Mouse (Mus musculus) neural tube, embryonic 13.5 days (tissue): ENCODE results near the gene Eef1g. TPM values are rescaled to one million over a fixed set of nuclear protein-coding genes. Genes with fewer than 3 reads are reported as not detected.

ENCODE experiments used
- ATAC-seq: fragments of 200-750 bp; cut with Nextera tagmentation; 2 replicates; pipeline ENCODE4 v1.8.0; 2017; ENCODE audit warnings: low read depth, mild to moderate bottlenecking, moderate TSS enrichment, moderate library complexity
- H3K27ac ChIP-seq: fragments of 300-500 bp; sonication (generic); replicated peaks from 2 replicates; pipeline ENCODE4 v1.5.1; 2015; ENCODE audit warnings: moderate library complexity, mild to moderate bottlenecking, inconsistent platforms
- H3K27me3 ChIP-seq: fragments of 300-500 bp; sonication (generic); 2 replicates; pipeline ENCODE4 v1.6.1; 2015; ENCODE audit warnings: mild to moderate bottlenecking, inconsistent platforms
- H3K36me3 ChIP-seq: fragments of 300-500 bp; sonication (generic); 2 replicates; pipeline ENCODE4 v1.6.1; 2015; ENCODE audit warnings: mild to moderate bottlenecking, inconsistent platforms
- H3K4me1 ChIP-seq: fragments of 300-500 bp; sonication (generic); replicated peaks from 2 replicates; pipeline ENCODE4 v1.6.1; 2015; ENCODE audit warnings: inconsistent platforms
- H3K4me2 ChIP-seq: fragments of 300-500 bp; sonication (generic); 2 replicates; pipeline ENCODE4 v1.6.1; 2015; ENCODE audit warnings: inconsistent platforms, mild to moderate bottlenecking, moderate library complexity
- H3K4me3 ChIP-seq: fragments of 300-500 bp; sonication (generic); 2 replicates; pipeline ENCODE4 v1.5.1; 2015; ENCODE audit warnings: mild to moderate bottlenecking, inconsistent platforms
- H3K9ac ChIP-seq: fragments of 300-500 bp; sonication (generic); 2 replicates; pipeline ENCODE4 v1.6.1; 2015; ENCODE audit warnings: moderate library complexity, mild to moderate bottlenecking, inconsistent platforms
- H3K9me3 ChIP-seq: fragments of 300-500 bp; sonication (generic); 2 replicates; pipeline ENCODE4 v1.6.1; 2016; ENCODE audit warnings: inconsistent platforms
- WGBS: fragments of 180-500 bp; shearing (Covaris S2); methylation state at CpG from one replicate; pipeline ENCODE4 v1.1.7; 2015; 5-methylcytosine and 5-hydroxymethylcytosine counted together
- polyA plus RNA-seq: library from polyadenylated mRNA; unstranded; fragments of >200 nt; fragmentation: Nextera tagmentation; extraction: Ambion mirVana; gene quantifications from 2 replicates; pipeline ENCODE4 v1.2.1, GENCODE M21; 2015

The Eef1g gene
- polyA plus RNA-seq: 323 and 328 TPM in 2 replicates

GRCm38 (mm10) chr19:8966590-8967372 is at the start of gene Eef1g:
Gene Eef1g (plus strand): TSS chr19:8967041.
- Histone ChIP-seq H3K4me3 (peak within 1 kb of the TSS; percentile 84), H3K27me3 (no peaks in the 10 kb centered on the region), H3K36me3 (peaks cover 73% of the 10 kb centered on the region), H3K9me3 (no peaks in the 10 kb centered on the region), H3K4me2 (peak within 1 kb of the TSS; percentile 94), H3K27ac (peak within 1 kb of the TSS; percentile 87), H3K4me1 (peaks cover 30% of the 10 kb centered on the region), H3K9ac (peak within 1 kb of the TSS; percentile 90)
- WGBS: under 1% methylated on average over 52 of the region's 52 CpGs
- peak; percentile 98 for ATAC-seq

DNA sequence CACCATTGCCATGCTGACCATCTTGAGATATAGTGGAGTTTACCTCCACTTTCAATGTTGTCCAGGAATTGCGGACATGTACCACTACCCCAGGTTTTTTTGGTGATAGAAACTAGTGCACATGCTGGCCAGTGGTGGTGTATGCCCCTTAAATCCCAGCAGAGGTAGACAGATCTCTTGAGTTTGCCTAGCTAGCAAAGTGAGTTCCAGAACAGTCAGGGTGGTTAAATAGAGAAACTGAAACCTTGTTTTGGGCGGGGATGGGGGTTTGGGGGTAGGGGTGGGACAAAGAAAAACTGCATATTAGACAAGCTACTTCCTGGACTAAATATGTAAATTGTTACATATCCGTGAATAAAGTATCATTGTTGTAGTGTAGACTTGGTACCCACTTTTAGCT is 47.8 kb upstream of the Eef1g start:
- no peak overlapping the region for H3K9ac ChIP-seq
- H3K27ac ChIP-seq: no peak overlapping the region
- WGBS: 93% methylated on average over 3 of the region's 3 CpGs
- no peak for ATAC-seq
- peaks cover 41% of the 10 kb centered on the region for H3K36me3 ChIP-seq
- no peak overlapping the region for H3K4me2 ChIP-seq
- H3K9me3 ChIP-seq: no peaks in the 10 kb centered on the region
- H3K4me1 ChIP-seq: peaks cover 20% of the 10 kb centered on the region
- no peak overlapping the region for H3K4me3 ChIP-seq
- no peaks in the 10 kb centered on the region for H3K27me3 ChIP-seq

DNA sequence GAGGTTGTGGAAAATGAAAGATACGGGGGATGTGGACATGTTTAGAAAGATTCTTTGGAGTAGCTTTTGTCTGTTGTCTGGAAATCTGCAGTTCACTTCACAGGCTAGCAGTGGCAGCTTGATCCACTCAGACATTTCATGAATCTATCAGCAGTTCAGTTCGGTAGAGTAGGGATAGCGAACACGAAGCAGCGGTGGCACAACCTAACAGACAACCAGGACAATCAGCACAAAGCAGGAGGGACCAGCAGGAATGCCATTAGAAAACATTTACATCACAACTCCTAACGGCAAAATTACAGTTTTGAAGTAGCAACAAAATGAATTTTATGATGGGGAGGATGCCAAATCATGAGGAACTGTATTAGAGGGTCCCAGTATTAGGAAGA is 47.2 kb upstream of the Eef1g start:
- Histone ChIP-seq H3K27ac (peak overlapping the region; percentile 87), H3K27me3 (no peaks in the 10 kb centered on the region), H3K36me3 (peaks cover 34% of the 10 kb centered on the region), H3K4me3 (peak overlapping the region; percentile 84), H3K4me2 (peak overlapping the region; percentile 85), H3K9me3 (no peaks in the 10 kb centered on the region), H3K4me1 (peaks cover 20% of the 10 kb centered on the region), H3K9ac (peak overlapping the region; percentile 81; the same call in 1 of the 2 replicates)
- ATAC-seq: peak; percentile 12; the same call in 1 of the 2 replicates
- 49% methylated on average over 6 of the region's 6 CpGs for WGBS

GRCm38 (mm10) chr19:8920073-8920736 is 46.6 kb upstream of the Eef1g start, which contains the start of gene B3gat3:
Gene B3gat3 (plus strand): TSS chr19:8920374.
- Histone ChIP-seq H3K9ac (peak within 1 kb of the TSS; percentile 81), H3K4me1 (peaks cover 20% of the 10 kb centered on the region), H3K4me3 (peak within 1 kb of the TSS; percentile 84), H3K27ac (peak within 1 kb of the TSS; percentile 87), H3K36me3 (peaks cover 30% of the 10 kb centered on the region), H3K27me3 (no peaks in the 10 kb centered on the region), H3K4me2 (peak within 1 kb of the TSS; percentile 85), H3K9me3 (no peaks in the 10 kb centered on the region)
- 3% methylated on average over 50 of the region's 50 CpGs for WGBS
- ATAC-seq: peak; percentile 98

GRCm38 (mm10) chr19:8920836-8921291 is 46.0 kb upstream of the Eef1g start:
- Histone ChIP-seq H3K36me3 (peaks cover 30% of the 10 kb centered on the region), H3K9ac (peak overlapping the region; percentile 81), H3K4me3 (peak overlapping the region; percentile 84), H3K4me1 (peaks cover 20% of the 10 kb centered on the region), H3K27me3 (no peaks in the 10 kb centered on the region), H3K27ac (peak overlapping the region; percentile 87), H3K4me2 (peak overlapping the region; percentile 85), H3K9me3 (no peaks in the 10 kb centered on the region)
- peak; percentile 23; the same call in 1 of the 2 replicates for ATAC-seq
- 2% methylated on average over 6 of the region's 6 CpGs for WGBS

DNA sequence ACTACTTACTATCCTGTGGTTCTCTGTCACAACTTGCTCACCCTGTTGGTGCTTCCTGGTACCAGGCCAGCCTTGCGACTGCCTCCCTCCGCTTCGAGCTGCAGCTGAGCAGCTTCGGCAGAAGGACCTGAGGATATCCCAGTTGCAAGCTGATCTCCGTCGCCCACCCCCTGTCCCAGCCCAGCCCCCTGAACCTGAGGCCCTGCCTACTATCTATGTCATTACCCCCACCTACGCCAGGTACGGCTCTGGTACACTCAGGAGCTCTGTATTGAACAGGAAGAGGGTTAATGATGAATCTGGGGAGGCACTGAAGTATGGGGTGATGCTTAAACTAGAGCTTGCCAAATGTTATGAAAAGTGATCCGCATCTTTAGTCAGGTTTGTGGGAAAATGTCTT is 45.1 kb upstream of the Eef1g start:
- Histone ChIP-seq H3K4me2 (peak overlapping the region; percentile 85), H3K27me3 (no peaks in the 10 kb centered on the region), H3K9me3 (no peaks in the 10 kb centered on the region), H3K4me3 (no peak overlapping the region), H3K27ac (no peak overlapping the region), H3K9ac (peak overlapping the region; percentile 81), H3K4me1 (peaks cover 20% of the 10 kb centered on the region), H3K36me3 (peaks cover 30% of the 10 kb centered on the region)
- 87% methylated on average over 9 of the region's 9 CpGs for WGBS
- ATAC-seq: no peak

DNA sequence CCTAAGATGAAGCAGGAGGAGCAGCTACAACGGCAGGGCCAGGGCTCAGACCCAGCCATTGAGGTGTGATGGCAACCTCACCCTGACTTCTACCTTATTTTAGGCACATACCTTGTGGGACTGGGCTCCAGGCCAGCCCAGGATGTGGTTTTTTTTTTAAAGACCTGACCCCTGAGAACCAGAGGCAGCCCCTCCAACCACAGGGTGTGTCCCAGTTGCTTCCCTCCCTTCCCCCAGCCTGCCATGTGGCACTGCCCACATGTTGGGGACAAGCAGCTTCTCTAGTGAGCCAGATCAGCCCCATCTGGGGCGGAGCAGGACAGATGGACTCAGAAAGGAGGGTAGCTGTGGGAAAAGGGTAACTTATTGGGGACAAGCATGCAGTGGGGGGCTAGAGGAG is 40.1 kb upstream of the Eef1g start:
- H3K4me3 ChIP-seq: no peak overlapping the region
- no peaks in the 10 kb centered on the region for H3K9me3 ChIP-seq
- H3K4me1 ChIP-seq: peaks cover 27% of the 10 kb centered on the region
- no peaks in the 10 kb centered on the region for H3K27me3 ChIP-seq
- no peak for ATAC-seq
- H3K36me3 ChIP-seq: peaks cover 37% of the 10 kb centered on the region
- no peak overlapping the region for H3K27ac ChIP-seq
- 94% methylated on average over 2 of the region's 2 CpGs for WGBS
- H3K9ac ChIP-seq: no peak overlapping the region
- no peak overlapping the region for H3K4me2 ChIP-seq

GRCm38 (mm10) chr19:8927891-8928525 is 38.8 kb upstream of the Eef1g start:
- Histone ChIP-seq H3K4me3 (no peak overlapping the region), H3K9ac (no peak overlapping the region), H3K27ac (no peak overlapping the region), H3K4me1 (peaks cover 23% of the 10 kb centered on the region), H3K4me2 (no peak overlapping the region), H3K9me3 (no peaks in the 10 kb centered on the region), H3K36me3 (peaks cover 34% of the 10 kb centered on the region), H3K27me3 (no peaks in the 10 kb centered on the region)
- WGBS: 86% methylated on average over 12 of the region's 12 CpGs
- ATAC-seq: no peak

DNA sequence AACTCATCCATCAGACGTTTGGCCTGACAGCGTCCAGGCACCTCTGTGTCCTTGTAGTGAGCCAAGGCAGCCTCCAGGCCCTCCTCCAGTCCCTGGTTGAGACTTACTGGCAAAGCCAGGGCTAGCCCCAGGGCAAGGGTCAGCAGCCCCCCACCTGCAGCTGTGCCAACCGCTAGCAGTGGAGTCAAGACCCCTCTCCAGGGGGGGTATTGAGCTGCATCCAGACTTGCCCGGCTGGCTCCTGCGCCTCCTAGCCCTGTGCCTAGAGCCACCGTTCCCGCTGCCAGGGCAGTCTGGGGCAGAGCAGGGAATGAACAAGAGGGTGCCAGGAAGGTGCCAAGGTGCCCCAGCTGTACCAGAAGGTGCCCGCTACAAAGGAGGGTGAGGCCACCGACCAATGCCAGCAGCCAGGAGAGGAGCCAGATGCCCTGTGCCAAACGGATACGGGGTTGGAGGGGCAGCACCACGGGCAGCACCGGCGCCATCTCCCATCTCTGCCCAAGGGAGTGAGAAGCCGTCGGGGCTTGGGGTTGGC is 38.1 kb upstream of the Eef1g start:
- peak; percentile 44; the same call in 1 of the 2 replicates for ATAC-seq
- H3K4me3 ChIP-seq: peak overlapping the region; percentile 54
- no peaks in the 10 kb centered on the region for H3K27me3 ChIP-seq
- H3K27ac ChIP-seq: peak overlapping the region; percentile 54; the same call in 1 of the 2 replicates
- peak overlapping the region; percentile 79 for H3K9ac ChIP-seq
- peaks cover 28% of the 10 kb centered on the region for H3K36me3 ChIP-seq
- H3K9me3 ChIP-seq: no peaks in the 10 kb centered on the region
- WGBS: 18% methylated on average over 16 of the region's 16 CpGs
- peaks cover 23% of the 10 kb centered on the region for H3K4me1 ChIP-seq
- peak overlapping the region; percentile 71 for H3K4me2 ChIP-seq

DNA sequence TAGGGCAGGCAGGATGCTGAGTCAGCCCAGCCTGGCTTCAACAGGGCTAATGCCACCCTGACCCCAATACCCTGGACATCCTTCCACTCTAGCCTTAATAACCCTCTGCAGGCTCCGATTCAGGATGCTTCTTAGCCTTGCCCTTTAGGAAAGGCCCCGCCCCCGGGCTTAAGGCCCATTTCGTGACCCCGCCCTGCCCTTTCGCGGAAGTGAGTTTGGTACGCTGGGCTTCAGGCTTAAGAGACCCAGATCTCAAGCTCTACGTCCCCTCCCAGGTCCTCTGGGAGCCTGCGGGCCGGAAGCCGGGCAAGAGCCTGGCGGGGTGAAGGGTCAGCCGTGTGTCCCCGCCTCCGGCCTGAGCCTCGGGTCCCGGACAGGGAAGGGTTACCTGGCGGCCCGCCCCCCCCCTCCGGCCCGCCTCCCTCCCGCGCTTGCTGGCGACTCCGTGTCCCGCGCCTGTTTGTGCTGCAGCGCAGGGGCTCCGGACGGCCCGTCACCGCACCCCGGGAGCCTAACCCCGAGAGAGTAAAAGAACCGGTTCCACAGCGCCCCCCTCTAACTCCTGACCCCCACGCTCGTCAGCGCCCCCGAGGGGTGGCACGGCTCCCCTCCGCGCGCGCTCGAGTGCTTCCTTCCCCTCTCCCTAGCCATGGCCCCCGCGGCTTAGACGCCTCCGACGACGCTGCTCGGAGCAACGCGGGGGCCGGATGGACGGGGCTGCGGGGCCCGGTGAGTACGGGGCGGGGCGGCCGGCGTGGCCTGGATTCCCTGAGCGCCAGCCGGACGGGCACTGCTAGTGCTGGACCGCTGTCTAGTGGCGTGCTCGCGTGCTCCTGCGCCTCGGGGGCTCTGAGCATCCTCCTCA is 37.4 kb upstream of the Eef1g start, which contains the start of the genes Rom1 and Eml3:
Gene Rom1 (minus strand): TSS at position 133 of the 865 bp plus-strand sequence.
Gene Eml3 (plus strand): TSS at position 329 of the 865 bp plus-strand sequence.
- no peaks in the 10 kb centered on the region for H3K9me3 ChIP-seq
- peak within 1 kb of the TSS; percentile 54; the same call in 1 of the 2 replicates for H3K27ac ChIP-seq
- peak within 1 kb of the TSS; percentile 71 for H3K4me2 ChIP-seq
- H3K36me3 ChIP-seq: peaks cover 28% of the 10 kb centered on the region
- WGBS: under 1% methylated on average over 73 of the region's 74 CpGs
- H3K27me3 ChIP-seq: no peaks in the 10 kb centered on the region
- ATAC-seq: peak; percentile 68
- peak within 1 kb of the TSS; percentile 79 for H3K9ac ChIP-seq
- H3K4me3 ChIP-seq: peak within 1 kb of the TSS; percentile 54
- peaks cover 23% of the 10 kb centered on the region for H3K4me1 ChIP-seq

DNA sequence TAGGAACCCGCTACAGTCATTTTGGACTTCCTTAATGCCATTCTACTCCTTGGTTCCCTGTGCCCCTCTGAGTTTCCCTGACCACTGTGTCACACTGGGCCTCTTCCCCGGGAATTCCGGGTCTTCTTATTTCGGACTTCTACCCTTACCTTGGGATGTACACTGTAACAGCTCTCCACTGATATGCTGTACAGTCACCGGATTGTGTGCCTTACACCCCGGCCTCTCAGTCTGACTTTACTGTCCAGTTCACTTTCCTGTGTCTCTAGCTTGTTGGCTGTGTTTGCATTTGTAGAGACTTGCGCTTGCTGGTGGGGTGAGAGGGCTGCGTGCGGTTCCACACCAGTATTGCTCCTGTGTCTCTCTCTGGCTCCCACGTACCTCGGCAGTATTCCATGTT is 36.7 kb upstream of the Eef1g start:
- no peaks in the 10 kb centered on the region for H3K9me3 ChIP-seq
- H3K4me3 ChIP-seq: peak overlapping the region; percentile 54
- H3K4me1 ChIP-seq: peaks cover 23% of the 10 kb centered on the region
- H3K36me3 ChIP-seq: peaks cover 28% of the 10 kb centered on the region
- no peak for ATAC-seq
- H3K27ac ChIP-seq: 0 out of 2 replicates have a peak overlapping the region, but pooled peaks have one; percentile 28
- H3K4me2 ChIP-seq: peak overlapping the region; percentile 71
- 14% methylated on average over 11 of the region's 11 CpGs for WGBS
- H3K9ac ChIP-seq: peak overlapping the region; percentile 79
- H3K27me3 ChIP-seq: no peaks in the 10 kb centered on the region
